Mouse (Mus musculus): ENCODE measurements around the gene Slc2a4.

DNA sequence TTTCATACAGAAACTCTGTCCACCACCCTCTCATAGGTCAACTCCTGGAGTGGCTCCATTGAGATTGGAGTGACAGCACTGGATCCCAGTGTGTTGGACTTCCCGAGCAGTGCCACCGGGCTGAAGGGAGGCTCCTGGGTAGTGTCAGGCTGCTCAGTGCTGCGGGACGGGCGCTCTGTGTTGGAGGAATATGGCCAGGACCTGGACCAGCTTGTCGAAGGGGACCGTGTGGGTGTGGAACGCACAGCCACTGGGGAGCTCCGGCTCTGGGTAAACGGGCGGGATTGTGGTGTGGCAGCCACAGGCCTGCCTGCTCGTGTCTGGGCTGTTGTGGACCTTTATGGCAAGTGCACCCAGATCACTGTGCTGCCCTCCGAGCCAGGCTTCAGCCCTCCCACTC lies 45.0 kb downstream of the Slc2a4 start:
- TF ChIP-seq EP300 (IDR thresholded peaks at IDR 0.05; ENCODE audit: insufficient read depth, low read depth, low read length), result no peak
- no peak for TF ChIP-seq CTCF (IDR thresholded peaks at IDR 0.05; ENCODE audit: low read depth, low read length)
